Comparison of ENCODE assay signal across 8 mouse cellular contexts in genomic region chr6:115271866-115272271, GRCm38 (mm10). TPM values are rescaled to one million over a fixed set of nuclear protein-coding genes. Genes with fewer than 3 reads are reported as not detected.
DNase-seq lines count a peak whose midpoint lies in the region; ATAC-seq and TF ChIP-seq lines count a peak whose summit lies in the region.
"Had no signal": no experiment of that assay in that cellular context is flagged by ENCODE, and none has a peak within 500 bp of the region (broad histone marks: within the 10 kb centered on the region; RNA-seq: fewer than 3 reads in every experiment).

No protein-coding gene starts in this region.

- TF ChIP-seq POLR2A in olfactory bulb, adult 2 months (IDR thresholded peaks at IDR 0.05; ENCODE audit: insufficient read depth, low read depth, low read length), result no peak

- DNase-seq in MN1 (ENCODE audit: low spot score), result peak; percentile 84
- DNase-seq in adrenal gland, postnatal 10 days, result peak; percentile 80
- DNase-seq in gastrocnemius, postnatal 25 days, result peak; percentile 41
- no peak for DNase-seq in spleen, adult 12 weeks (ENCODE audit: low spot score)
- DNase-seq in layer of hippocampus, adult 9-10 months (ENCODE audit: low spot score), result no peak

- peaks cover 11% of the 10 kb centered on the region for H3K4me1 ChIP-seq in kidney, embryonic 14.5 days (ENCODE audit: control insufficient read depth, insufficient read depth, low read length)
- H3K4me1 ChIP-seq in olfactory bulb, adult 2 months (ENCODE audit: control insufficient read depth, insufficient read depth, low read length), result peaks cover 32% of the 10 kb centered on the region

- no peak overlapping the region for H3K4me2 ChIP-seq in kidney, embryonic 14.5 days (replicated peaks; ENCODE audit: low read depth, low read length)
- H3K4me2 ChIP-seq: midbrain, embryonic 12.5 days had no signal

- H3K27me3 ChIP-seq in kidney, embryonic 14.5 days (ENCODE audit: control insufficient read depth, insufficient read depth, low read length), result no peaks in the 10 kb centered on the region
- H3K27me3 ChIP-seq: midbrain, embryonic 12.5 days had no signal

- no peak overlapping the region for H3K4me3 ChIP-seq in kidney, embryonic 14.5 days (ENCODE audit: low read length)
- H3K4me3 ChIP-seq in olfactory bulb, adult 2 months (ENCODE audit: insufficient read depth, low read depth, low read length), result no peak overlapping the region
- H3K4me3 ChIP-seq: midbrain, embryonic 12.5 days had no signal

- peak; percentile 43 for ATAC-seq in kidney, embryonic 14.5 days (ENCODE audit: low FRiP score, low TSS enrichment)

- TF ChIP-seq CTCF in olfactory bulb, adult 2 months (IDR thresholded peaks at IDR 0.05; ENCODE audit: insufficient read depth, low read depth, low read length), result no peak

- H3K9ac ChIP-seq in kidney, embryonic 14.5 days (ENCODE audit: low read depth, low read length), result no peak overlapping the region
- H3K9ac ChIP-seq: midbrain, embryonic 12.5 days had no signal

- 8% methylated on average over 4 of the region's 4 CpGs for WGBS in kidney, embryonic 14.5 days
- WGBS in olfactory bulb, adult 2 months, result 20% methylated on average over 4 of the region's 4 CpGs

- no peaks in the 10 kb centered on the region for H3K36me3 ChIP-seq in kidney, embryonic 14.5 days (ENCODE audit: control insufficient read depth, insufficient read depth, low read length)
- H3K36me3 ChIP-seq: midbrain, embryonic 12.5 days had no signal

- H3K27ac ChIP-seq in kidney, embryonic 14.5 days (ENCODE audit: low read depth, low read length), result no peak overlapping the region
- 0 out of 2 replicates have a peak overlapping the region, but pooled peaks have one; percentile 27 for H3K27ac ChIP-seq in olfactory bulb, adult 2 months (ENCODE audit: insufficient read depth, low read depth, low read length)
- H3K27ac ChIP-seq: midbrain, embryonic 12.5 days had no signal

- H3K9me3 ChIP-seq in kidney, embryonic 14.5 days (ENCODE audit: control insufficient read depth, low read length), result no peaks in the 10 kb centered on the region
- H3K9me3 ChIP-seq: midbrain, embryonic 12.5 days had no signal

RNA-seq across cellular contexts. Expression of gene Timp4, which starts 19.9 kb away (rescaled TPM):
- 10 to 100 TPM; 10.8 to 25.3 TPM for total RNA-seq in adrenal gland, postnatal 10 days (2021)
- 10 to 100 TPM; 21.8 to 23.9 TPM for total RNA-seq in gastrocnemius, postnatal 25 days (2021)
- polyA plus RNA-seq in kidney, embryonic 14.5 days (2014; fragmentation: Nextera tagmentation; extraction: Ambion mirVana), result 0.15 and 0.41 TPM in 2 replicates
- polyA plus RNA-seq in olfactory bulb, adult 2 months (2012; ENCODE audit: insufficient read depth, insufficient read length, low replicate concordance, missing spikeins), result not detected in 2 replicates

RNA-seq across cellular contexts. Expression of gene Gm17482, which starts 44.7 kb away (rescaled TPM):
- total RNA-seq in adrenal gland, postnatal 10 days (2021), result not detected
- not detected for total RNA-seq in gastrocnemius, postnatal 25 days (2021)
- polyA plus RNA-seq in kidney, embryonic 14.5 days (2014; fragmentation: Nextera tagmentation; extraction: Ambion mirVana), result not detected in 2 replicates
- polyA plus RNA-seq in olfactory bulb, adult 2 months (2012; ENCODE audit: insufficient read depth, insufficient read length, low replicate concordance, missing spikeins), result not detected in 2 replicates
- polyA plus RNA-seq: midbrain, embryonic 12.5 days had no signal

Comparison
In these comparisons a context has a peak if more than half of its experiments do, and no peak if none do; other contexts are left out.
1. DNase-seq: peak in MN1 (single experiment), adrenal gland, postnatal 10 days (single experiment) and gastrocnemius, postnatal 25 days (single experiment); none in spleen, adult 12 weeks (single experiment) and layer of hippocampus, adult 9-10 months (single experiment).